Mouse (Mus musculus) neural tube, embryonic 12.5 days (tissue): Measurements from ENCODE around the gene Fcf1. TPM values are rescaled to one million over a fixed set of nuclear protein-coding genes. Genes with fewer than 3 reads are reported as not detected.

Source experiments
- ATAC-seq: fragments of 200-750 bp; cut with Nextera tagmentation; 2 replicates; pipeline ENCODE4 v1.8.0; 2017; ENCODE audit warnings: low read depth, mild to moderate bottlenecking, moderate TSS enrichment, moderate library complexity; ENCODE audit not compliant: low FRiP score
- H3K27ac ChIP-seq: fragments of 300-500 bp; sonication (generic); 2 replicates; pipeline ENCODE4 v1.5.1; 2016
- H3K27me3 ChIP-seq: fragments of 300-500 bp; sonication (generic); replicated peaks from 2 replicates; pipeline ENCODE4 v1.6.1; 2016; ENCODE audit warnings: mild to moderate bottlenecking
- H3K36me3 ChIP-seq: fragments of 300-500 bp; sonication (generic); 2 replicates; pipeline ENCODE4 v1.6.1; 2016; ENCODE audit warnings: mild to moderate bottlenecking
- H3K4me1 ChIP-seq: fragments of 300-500 bp; sonication (generic); 2 replicates; pipeline ENCODE4 v1.6.1; 2016
- H3K4me2 ChIP-seq: fragments of 300-500 bp; sonication (generic); replicated peaks from 2 replicates; pipeline ENCODE4 v1.6.1; 2016; ENCODE audit warnings: mild to moderate bottlenecking
- H3K4me3 ChIP-seq: fragments of 300-500 bp; sonication (generic); 2 replicates; pipeline ENCODE4 v1.5.1; 2016
- H3K9ac ChIP-seq: fragments of 300-500 bp; sonication (generic); 2 replicates; pipeline ENCODE4 v1.6.1; 2016; ENCODE audit warnings: mild to moderate bottlenecking
- H3K9me3 ChIP-seq: fragments of 300-500 bp; sonication (generic); 2 replicates; pipeline ENCODE4 v1.6.1; 2016; ENCODE audit warnings: mild to moderate bottlenecking
- WGBS: fragments of 180-500 bp; shearing (Covaris S2); methylation state at CpG from one replicate; pipeline ENCODE4 v1.1.7; 2016; 5-methylcytosine and 5-hydroxymethylcytosine counted together
- polyA plus RNA-seq: library from polyadenylated mRNA; unstranded; fragments of >200 nt; fragmentation: Nextera tagmentation; extraction: Ambion mirVana; gene quantifications from 2 replicates; pipeline ENCODE4 v1.2.1, GENCODE M21; 2016

The Fcf1 gene
- polyA plus RNA-seq, 1 experiment from 2014 or later = 134 TPM

- ATAC-seq = no peak
- no peak overlapping the region for H3K4me3 ChIP-seq
- H3K36me3 ChIP-seq = peaks cover 78% of the 10 kb centered on the region
- no peak overlapping the region for H3K4me2 ChIP-seq
- H3K9ac ChIP-seq = no peak overlapping the region
- H3K27me3 ChIP-seq = no peaks in the 10 kb centered on the region
- no peaks in the 10 kb centered on the region for H3K9me3 ChIP-seq
- no peak overlapping the region for H3K27ac ChIP-seq
- H3K4me1 ChIP-seq = no peaks in the 10 kb centered on the region
- WGBS = 93% methylated on average over 9 of the region's 9 CpGs
Observed at GRCm38 (mm10) chr12:84944813-84945553, 25.7 kb upstream of the Fcf1 start.

- ATAC-seq = no peak
- Histone ChIP-seq H3K4me1 (no peaks in the 10 kb centered on the region), H3K36me3 (peaks cover 59% of the 10 kb centered on the region), H3K27me3 (no peaks in the 10 kb centered on the region), H3K9me3 (no peaks in the 10 kb centered on the region), H3K4me2 (no peak overlapping the region), H3K9ac (no peak overlapping the region), H3K4me3 (no peak overlapping the region), H3K27ac (no peak overlapping the region)
- WGBS = 81% methylated on average over 2 of the region's 2 CpGs
Observed at GRCm38 (mm10) chr12:84947894-84948583, 22.7 kb upstream of the Fcf1 start.

- no peaks in the 10 kb centered on the region for H3K4me1 ChIP-seq
- H3K36me3 ChIP-seq = peaks cover 53% of the 10 kb centered on the region
- H3K4me2 ChIP-seq = no peak overlapping the region
- no peaks in the 10 kb centered on the region for H3K9me3 ChIP-seq
- WGBS = 92% methylated on average over 6 of the region's 6 CpGs
- no peak for ATAC-seq
- no peak overlapping the region for H3K27ac ChIP-seq
- H3K9ac ChIP-seq = no peak overlapping the region
- no peaks in the 10 kb centered on the region for H3K27me3 ChIP-seq
- H3K4me3 ChIP-seq = no peak overlapping the region
Observed at GRCm38 (mm10) chr12:84948584-84949285, 22.0 kb upstream of the Fcf1 start.

- no peak for ATAC-seq
- Histone ChIP-seq H3K4me3 (no peak overlapping the region), H3K4me2 (no peak overlapping the region), H3K9me3 (no peaks in the 10 kb centered on the region), H3K4me1 (no peaks in the 10 kb centered on the region), H3K27me3 (no peaks in the 10 kb centered on the region), H3K36me3 (peaks cover 37% of the 10 kb centered on the region), H3K27ac (no peak overlapping the region), H3K9ac (no peak overlapping the region)
- WGBS = 95% methylated on average over 6 of the region's 6 CpGs
Observed at GRCm38 (mm10) chr12:84950763-84951162, 19.9 kb upstream of the Fcf1 start.

GRCm38 (mm10) chr12:84951531-84951930, 19.2 kb upstream of the Fcf1 start:
- H3K27ac ChIP-seq = no peak overlapping the region
- H3K9me3 ChIP-seq = no peaks in the 10 kb centered on the region
- H3K4me2 ChIP-seq = no peak overlapping the region
- H3K36me3 ChIP-seq = peaks cover 39% of the 10 kb centered on the region
- H3K4me1 ChIP-seq = no peaks in the 10 kb centered on the region
- no peak for ATAC-seq
- WGBS = 59% methylated on average over 8 of the region's 8 CpGs
- no peak overlapping the region for H3K9ac ChIP-seq
- H3K27me3 ChIP-seq = no peaks in the 10 kb centered on the region
- no peak overlapping the region for H3K4me3 ChIP-seq

GRCm38 (mm10) chr12:84952351-84952750, 18.3 kb upstream of the Fcf1 start:
- Histone ChIP-seq H3K27me3 (no peaks in the 10 kb centered on the region), H3K36me3 (peaks cover 32% of the 10 kb centered on the region), H3K9ac (no peak overlapping the region), H3K27ac (no peak overlapping the region), H3K4me3 (no peak overlapping the region), H3K9me3 (no peaks in the 10 kb centered on the region), H3K4me1 (no peaks in the 10 kb centered on the region), H3K4me2 (no peak overlapping the region)
- no peak for ATAC-seq
- WGBS = 83% methylated on average over 1 of the region's 1 CpGs

GRCm38 (mm10) chr12:84956317-84956716, 14.4 kb upstream of the Fcf1 start:
- H3K4me3 ChIP-seq = no peak overlapping the region
- no peaks in the 10 kb centered on the region for H3K27me3 ChIP-seq
- no peak overlapping the region for H3K27ac ChIP-seq
- no peak overlapping the region for H3K4me2 ChIP-seq
- peaks cover 14% of the 10 kb centered on the region; the same call in 1 of the 2 replicates for H3K36me3 ChIP-seq
- ATAC-seq = no peak
- H3K9me3 ChIP-seq = no peaks in the 10 kb centered on the region
- H3K4me1 ChIP-seq = no peaks in the 10 kb centered on the region
- 97% methylated on average over 3 of the region's 3 CpGs for whole genome bisulfite sequencing
- no peak overlapping the region for H3K9ac ChIP-seq

GRCm38 (mm10) chr12:84958794-84959356, 11.8 kb upstream of the Fcf1 start:
- 93% methylated on average over 1 of the region's 1 CpGs for WGBS
- H3K9me3 ChIP-seq = no peaks in the 10 kb centered on the region
- no peak overlapping the region for H3K27ac ChIP-seq
- H3K4me2 ChIP-seq = no peak overlapping the region
- peaks cover 14% of the 10 kb centered on the region; the same call in 1 of the 2 replicates for H3K36me3 ChIP-seq
- no peak overlapping the region for H3K9ac ChIP-seq
- H3K4me1 ChIP-seq = no peaks in the 10 kb centered on the region
- no peak overlapping the region for H3K4me3 ChIP-seq
- no peak for ATAC-seq
- no peaks in the 10 kb centered on the region for H3K27me3 ChIP-seq

GRCm38 (mm10) chr12:84962606-84963005, 8.1 kb upstream of the Fcf1 start:
- WGBS = 84% methylated on average over 7 of the region's 7 CpGs
- H3K9ac ChIP-seq = no peak overlapping the region
- ATAC-seq = no peak
- H3K36me3 ChIP-seq = peaks cover 8% of the 10 kb centered on the region; the same call in 1 of the 2 replicates
- no peak overlapping the region for H3K27ac ChIP-seq
- no peaks in the 10 kb centered on the region for H3K9me3 ChIP-seq
- H3K4me2 ChIP-seq = no peak overlapping the region
- no peak overlapping the region for H3K4me3 ChIP-seq
- no peaks in the 10 kb centered on the region for H3K4me1 ChIP-seq
- no peaks in the 10 kb centered on the region for H3K27me3 ChIP-seq

- Histone ChIP-seq H3K36me3 (peaks cover 11% of the 10 kb centered on the region; the same call in 1 of the 2 replicates), H3K4me3 (peak overlapping the region; percentile 84; the same call in 1 of the 2 replicates), H3K27me3 (no peaks in the 10 kb centered on the region), H3K27ac (no peak overlapping the region), H3K9me3 (no peaks in the 10 kb centered on the region), H3K9ac (peak overlapping the region; percentile 84; the same call in 1 of the 2 replicates), H3K4me2 (peak overlapping the region; percentile 96), H3K4me1 (peaks cover 19% of the 10 kb centered on the region)
- 87% methylated on average over 16 of the region's 16 CpGs for WGBS
- ATAC-seq = no peak
Observed at GRCm38 (mm10) chr12:84968831-84969655, 1.7 kb upstream of the Fcf1 start.

- Histone ChIP-seq H3K9ac (peak overlapping the region; percentile 84), H3K27me3 (no peaks in the 10 kb centered on the region), H3K36me3 (peaks cover 16% of the 10 kb centered on the region; the same call in 1 of the 2 replicates), H3K4me1 (peaks cover 19% of the 10 kb centered on the region), H3K4me2 (peak overlapping the region; percentile 96), H3K9me3 (no peaks in the 10 kb centered on the region), H3K27ac (no peak overlapping the region), H3K4me3 (peak overlapping the region; percentile 84)
- WGBS = 29% methylated on average over 15 of the region's 15 CpGs
- no peak for ATAC-seq
Observed at GRCm38 (mm10) chr12:84969656-84970427, 855 bp upstream of the Fcf1 start.
